Mouse (Mus musculus) spleen, adult 12 weeks (tissue): ENCODE results near the gene Mgat5.

Experiments used
- DNase-seq: peaks from one replicate; pipeline ENCODE4 v3.0.0; 2022; ENCODE audit warnings: low spot score

The Mgat5 gene

DNA sequence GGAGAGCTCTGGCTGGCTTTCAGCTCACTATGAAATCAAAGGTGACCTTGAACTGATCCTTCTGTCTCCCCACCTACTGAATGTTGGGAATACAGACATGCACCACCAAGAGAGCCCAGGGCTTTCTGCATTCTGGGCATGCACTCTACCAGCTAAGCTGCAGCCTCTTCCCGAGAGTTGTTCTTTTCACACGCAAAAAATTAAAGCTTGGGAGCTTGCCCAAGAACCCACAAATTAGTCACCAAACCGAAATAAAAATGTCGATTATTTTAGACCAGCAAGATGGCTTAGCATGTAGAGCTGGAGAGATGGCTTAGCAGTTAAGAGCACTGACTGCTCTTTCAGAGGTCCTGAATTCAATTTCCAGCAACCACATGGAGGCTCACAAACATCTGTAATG is 230.0 kb downstream of the Mgat5 start:
- no peak for DNase-seq

DNA sequence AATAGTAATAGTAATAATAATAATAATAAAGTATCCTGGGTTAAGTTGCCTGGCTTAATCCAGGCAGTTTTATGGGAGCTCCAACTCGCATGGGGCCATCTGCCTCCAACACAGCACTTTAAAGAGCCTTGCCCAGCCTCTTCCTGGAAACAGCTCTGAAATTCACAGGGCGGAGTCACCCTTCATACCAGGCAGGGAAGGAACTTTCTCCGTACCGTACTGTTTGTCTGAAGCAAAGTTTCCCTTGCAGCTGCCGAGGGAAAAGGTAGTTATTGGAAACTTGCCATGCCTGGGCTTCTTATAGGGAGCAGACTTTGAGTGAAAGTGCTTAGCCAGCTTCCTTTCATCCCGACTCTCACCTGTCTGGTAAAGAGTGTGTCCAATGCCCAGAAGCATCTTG is 232.3 kb downstream of the Mgat5 start:
- no peak for DNase-seq

DNA sequence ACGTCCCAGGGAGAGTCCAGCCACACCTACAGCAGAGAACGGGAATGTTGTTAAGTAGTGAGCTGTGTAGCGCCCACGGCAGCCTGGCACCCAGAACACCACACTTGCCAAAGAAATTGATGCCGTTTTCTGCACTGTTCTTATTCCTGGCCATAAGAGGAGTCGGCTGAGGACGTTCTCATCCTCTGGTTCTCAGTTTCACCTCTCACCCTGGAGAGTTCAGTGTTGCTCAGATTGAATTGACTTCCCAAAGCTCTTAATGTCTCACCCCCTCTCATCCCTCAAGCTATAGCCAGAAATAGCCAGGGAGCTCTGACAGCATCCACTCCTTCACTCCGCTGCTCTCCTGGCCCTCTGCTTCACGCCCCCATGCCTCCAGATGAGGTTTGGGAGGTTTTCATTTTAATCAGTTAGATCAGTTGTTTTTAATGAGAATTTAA is 234.7 kb downstream of the Mgat5 start:
- DNase-seq, result no peak

DNA sequence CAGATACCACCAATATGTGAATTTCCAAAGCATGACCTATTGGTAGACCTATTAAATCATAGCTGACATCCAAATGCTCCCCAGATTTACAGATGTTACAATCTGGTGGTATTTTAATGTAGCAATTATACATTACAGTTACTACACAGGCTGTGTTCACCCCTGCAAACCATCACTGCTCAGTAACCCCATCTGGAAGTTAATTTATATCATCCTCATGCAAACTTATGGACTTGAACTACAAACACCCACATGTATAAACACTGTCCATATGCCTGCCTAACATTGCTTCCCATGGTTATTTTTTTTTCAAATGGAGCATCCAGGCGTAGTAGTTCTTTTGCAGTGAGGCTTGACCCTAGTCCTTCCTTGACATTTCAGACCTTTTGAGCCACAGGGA is 236.2 kb downstream of the Mgat5 start:
- no peak for DNase-seq

DNA sequence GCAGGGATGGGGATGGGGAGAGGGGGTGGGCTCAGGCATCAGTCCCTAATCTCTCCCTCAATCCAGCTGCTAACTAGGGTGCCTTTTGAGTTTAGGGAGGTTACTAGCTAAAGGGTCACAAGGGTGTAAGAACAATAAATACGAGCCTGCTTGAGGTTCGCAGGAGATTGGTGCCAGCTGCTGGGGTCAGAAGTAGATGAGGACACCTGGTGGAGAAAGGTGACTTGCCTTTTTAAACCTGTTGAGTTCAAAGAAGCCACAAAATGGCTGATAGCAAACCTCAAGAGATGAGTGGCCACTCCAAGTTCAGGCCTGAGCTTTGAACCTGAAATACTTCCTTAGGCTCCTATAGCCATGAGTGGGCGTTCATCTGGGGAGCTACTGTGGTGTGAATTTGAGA is 236.9 kb downstream of the Mgat5 start:
- no peak for DNase-seq

DNA sequence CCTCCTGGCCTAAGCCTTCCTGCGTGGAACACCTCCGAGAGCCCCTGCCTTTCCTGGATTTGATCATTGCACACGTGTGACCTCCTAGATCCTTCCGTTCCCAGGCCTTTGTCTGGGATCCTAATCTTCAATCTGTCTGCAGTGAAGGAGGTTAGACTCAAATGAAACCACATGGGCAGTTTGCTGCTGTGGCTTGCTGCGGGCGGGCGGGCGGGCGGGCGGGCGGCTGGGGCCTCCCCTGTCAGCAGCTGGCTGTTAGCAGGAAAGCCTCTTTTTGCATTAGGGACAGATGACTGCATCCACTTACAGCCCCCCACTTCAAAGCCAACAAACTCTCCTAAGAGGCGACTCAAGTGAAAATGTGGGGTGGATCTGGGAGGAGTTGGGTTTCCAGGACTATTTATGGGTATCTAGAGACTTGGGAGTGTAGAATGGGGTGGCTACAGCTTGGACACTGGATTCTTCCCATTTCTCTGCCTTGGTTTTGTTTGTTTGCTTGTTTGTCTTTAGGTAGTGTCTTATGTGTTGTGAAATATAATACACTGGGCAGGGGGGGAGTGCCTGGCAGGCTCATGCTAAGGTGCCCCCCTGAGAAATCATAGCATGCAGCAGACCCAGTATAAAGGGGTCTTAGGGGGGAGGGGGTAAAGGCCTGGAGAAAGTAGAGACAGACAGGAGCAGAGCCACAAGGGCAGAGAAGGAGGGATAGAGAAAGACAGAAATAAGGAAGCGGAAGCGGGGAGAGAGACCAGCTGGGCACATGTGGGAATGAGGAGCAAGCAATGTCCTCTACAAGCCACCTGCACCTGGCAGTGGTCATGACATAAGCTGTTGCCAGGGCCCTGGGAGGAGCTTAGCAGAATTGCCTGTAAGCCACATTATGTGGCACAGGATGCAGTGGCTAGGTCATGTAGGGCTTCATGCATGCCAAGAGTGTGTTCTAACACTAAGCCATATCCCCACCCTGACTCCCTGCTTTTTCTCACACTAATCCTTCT is 238.4 kb downstream of the Mgat5 start:
- DNase-seq, result no peak

DNA sequence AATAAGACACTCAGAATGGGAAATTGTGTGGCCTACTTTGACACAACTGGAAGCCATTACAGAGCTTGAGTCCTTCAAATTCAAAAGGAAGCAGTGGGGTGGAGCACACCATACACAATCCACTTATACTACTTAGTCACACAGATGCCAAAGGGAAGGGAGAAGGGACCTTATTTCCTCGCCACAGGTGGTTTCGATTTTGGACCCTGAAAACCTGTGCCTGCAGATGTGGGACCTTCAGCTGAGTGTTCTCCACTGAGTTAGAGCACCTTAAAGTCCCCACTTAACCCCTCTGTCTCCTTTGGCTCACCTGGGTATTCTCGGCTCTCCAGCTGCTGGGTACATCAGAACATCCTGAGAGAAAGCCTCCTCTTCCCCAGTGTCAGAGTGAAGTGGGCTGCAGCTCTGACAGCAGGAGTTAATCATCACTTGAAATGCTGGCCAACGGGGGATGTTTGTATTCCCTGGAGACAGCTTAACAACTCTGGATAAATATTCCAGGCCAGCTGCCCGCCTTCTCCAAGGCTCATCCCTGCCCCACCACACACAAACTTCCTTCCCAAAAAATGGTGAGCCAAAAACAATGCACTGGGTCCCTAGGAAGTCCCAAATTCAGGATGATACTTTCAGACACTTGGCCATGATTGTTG is 240.1 kb downstream of the Mgat5 start:
- no peak for DNase-seq

DNA sequence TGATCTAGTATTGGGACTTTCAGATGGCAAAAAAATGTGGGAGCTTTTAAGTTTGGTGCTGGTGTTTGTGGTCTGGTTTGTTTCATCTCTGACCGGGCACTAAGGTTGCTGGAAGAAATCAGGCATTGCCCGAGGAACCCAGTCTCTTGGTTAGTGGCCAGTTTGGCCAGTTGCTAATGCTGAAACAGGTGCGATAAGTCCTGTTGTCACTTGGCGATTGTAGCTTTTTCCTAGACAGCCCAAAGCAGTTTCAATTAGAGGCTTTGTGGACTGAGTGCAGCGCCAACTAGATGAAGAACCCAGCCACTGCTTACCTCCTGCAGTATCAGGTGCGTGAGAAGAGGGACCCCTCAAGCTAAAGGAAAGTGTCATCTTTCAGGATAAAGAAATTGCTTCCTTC is 248.6 kb downstream of the Mgat5 start:
- DNase-seq, result no peak

DNA sequence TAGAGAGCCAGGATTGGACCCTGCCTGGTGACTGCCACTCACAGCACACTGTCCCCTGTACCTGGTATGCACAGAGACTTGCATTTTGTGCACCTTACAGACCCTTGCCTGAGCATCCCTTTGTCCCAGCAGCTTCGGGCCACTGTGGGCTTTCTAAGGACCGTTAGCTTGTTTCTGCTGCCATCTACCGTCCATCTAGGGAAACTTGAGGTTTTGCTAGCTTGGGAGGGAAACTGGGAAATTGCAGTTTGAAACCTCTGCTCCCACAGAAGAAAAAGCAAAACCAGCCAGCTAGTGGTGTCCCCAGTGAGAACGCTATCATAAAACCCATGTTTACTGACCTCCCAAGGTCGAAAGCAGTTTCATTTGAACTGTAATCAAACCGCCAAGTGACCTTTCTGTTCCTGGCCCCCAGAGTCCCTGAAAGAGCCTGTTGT is 254.2 kb downstream of the Mgat5 start:
- DNase-seq, result no peak

DNA sequence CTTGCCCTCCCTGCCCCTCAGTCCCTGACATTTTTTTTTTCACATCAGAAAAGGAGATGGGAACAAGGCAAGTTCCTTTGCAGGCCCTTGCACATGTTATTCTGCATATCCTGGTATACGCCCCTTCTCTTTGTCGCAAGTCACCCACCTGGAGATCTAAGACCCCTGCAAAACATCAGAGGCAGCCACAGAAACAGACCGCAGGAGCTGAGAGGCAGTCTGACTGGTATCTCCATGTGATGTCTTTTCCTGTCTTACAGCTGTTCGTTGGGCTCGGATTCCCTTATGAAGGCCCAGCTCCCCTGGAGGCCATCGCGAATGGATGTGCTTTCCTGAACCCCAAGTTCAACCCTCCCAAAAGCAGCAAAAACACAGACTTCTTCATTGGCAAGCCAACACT is 254.8 kb downstream of the Mgat5 start:
- no peak for DNase-seq

DNA sequence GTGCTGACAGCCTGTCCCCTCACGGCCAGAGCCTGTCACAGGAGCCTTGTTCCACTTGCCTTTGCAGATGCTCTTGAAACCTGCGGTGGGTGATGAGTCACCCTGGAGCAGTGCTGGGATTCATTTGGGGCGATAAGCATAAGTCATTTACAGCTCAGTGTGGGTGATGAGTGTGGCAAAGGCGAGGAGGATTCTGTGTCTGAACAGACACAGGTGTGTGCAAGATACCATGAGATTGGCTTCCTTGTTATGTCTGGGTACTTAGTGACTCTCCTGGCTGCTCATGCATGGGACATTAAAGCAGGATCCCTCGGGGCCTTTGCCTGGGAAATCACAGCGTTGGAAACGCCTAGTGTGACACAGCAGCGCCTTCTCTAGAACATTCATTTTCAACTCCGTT is 256.2 kb downstream of the Mgat5 start:
- DNase-seq, result no peak

DNA sequence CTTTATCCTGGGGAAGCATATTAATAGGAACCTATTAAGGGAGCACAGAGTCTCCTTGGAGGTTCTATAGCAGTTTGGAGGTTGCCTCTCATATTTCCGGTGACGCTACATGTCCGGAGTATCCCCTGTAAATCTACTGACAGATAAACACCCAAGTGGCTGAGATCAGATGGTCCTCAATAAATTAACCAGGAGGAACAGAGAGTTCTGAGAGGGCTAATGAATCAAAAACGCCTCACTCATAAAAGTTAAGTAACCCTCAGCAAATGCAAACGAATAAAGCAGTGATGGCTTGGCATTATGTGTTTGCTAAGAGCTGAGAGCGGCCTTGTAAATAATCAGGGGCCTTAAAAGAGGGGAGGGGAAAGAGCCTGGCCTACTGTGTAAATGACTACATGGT is 259.2 kb downstream of the Mgat5 start:
- DNase-seq, result no peak

DNA sequence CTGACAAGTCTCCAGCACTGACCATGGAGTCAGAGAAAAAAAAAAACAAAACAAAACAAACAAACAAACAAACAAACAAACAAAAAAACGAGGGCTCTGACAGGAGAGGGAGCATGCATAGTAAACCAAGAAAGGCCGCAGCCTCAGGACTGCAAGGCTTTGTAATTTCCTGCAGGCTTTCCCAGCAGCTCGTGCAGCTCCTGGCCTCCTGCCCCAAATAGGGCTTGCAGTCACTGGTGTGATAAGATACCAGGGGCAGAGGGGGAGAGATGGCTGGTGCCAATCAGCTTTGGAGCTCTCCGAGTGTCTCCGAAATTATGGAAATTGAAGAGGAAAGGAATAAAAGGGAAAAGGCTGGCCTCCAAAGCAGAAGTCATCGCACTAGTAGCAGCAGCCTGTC is 260.5 kb downstream of the Mgat5 start:
- no peak for DNase-seq

DNA sequence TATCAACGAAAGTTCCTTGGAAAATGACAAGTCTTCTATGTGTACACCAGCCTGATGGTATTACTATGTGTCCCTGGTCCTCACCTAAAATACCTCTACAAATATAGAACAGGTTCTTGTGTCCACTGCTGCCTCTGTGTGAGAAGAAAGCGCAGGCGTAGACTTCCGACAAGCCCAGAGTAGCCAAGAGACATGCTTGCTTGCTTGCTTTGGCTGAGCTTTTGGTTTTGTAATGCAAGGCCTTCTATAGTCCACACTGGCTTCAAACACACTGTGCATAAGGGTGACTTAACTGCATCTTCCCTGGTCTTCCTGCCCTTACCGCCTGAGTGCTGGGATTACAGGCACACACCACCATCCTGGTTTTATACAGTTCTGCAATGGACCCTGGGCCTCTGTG is 262.4 kb downstream of the Mgat5 start:
- DNase-seq, result no peak

DNA sequence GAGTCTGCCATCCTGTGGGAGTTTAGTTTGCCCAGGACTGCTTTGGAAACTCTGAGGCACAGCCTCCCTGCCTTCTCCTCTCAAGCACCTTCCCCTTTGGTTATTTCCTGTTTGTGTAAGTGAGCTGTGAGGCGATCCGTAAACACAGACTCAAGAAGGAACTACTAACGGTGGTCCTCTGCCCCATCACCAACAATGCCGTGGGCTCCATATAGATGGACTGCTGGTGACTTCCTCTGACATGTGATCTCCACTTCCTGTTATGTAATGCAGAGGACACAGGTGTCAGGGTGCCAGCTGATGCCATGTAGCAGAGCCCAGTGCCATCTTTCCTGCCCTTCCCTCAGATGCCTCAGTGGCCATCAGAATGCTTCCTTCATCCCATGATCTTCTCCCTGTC is 265.4 kb downstream of the Mgat5 start:
- DNase-seq, result no peak

DNA sequence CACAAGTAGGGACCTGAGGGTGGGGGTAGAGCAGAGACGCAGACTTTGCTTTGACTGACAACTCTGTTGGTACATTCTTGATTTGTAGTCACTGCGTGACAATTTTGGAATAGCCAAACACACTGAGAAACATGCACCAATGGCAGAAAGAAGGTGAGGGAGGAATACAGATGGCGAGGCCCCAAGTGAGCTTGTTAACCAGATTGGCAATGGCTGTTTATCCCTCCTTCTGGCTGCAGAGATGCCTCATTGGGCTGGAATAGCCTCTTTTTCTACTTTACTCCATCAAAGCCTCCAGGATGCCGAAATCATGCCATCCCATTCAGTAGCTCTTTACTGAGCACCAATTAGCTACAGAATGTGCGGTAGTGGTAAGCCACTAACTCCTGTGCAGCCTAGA is 270.9 kb downstream of the Mgat5 start:
- DNase-seq, result no peak

DNA sequence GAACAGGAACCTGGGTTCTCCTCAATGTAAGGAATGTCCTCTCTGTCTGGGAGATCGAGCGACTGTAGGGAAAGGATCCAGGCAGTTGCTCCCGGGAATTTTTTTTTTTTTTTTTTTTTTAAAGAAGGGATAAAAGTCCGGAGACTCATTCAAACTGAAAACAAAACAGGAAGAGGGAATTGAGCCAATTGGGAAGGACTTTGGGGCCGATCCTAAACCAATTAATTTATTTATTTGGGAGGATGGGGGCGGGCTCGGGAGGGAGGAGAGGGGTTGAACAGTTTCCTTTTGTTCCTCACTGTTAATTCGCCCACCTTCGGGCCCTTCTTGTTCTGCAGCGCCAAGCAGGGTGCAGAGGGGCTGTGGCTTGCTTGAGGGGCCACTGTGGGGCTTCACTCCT is 278.1 kb downstream of the Mgat5 start:
- DNase-seq, result no peak

DNA sequence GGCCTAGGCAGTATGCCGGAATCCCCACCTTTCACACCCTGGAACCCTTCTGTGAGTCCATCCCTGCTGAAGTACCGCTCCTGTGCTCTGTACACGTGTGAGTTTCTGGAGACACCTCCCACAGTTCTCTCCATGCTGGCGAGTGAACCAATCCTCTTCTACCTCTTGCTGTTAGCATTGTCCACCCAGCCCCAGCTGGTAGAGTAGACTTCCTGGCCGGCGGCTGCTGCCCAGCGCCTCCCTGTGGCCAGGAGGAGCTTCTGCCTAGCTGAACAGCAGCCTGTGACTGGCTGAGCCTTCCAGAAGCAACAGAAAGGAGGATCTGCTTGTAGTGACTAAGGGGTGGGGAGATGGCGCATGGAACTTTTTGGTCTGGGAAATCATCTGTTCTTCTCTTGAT is 279.4 kb downstream of the Mgat5 start:
- DNase-seq, result no peak

DNA sequence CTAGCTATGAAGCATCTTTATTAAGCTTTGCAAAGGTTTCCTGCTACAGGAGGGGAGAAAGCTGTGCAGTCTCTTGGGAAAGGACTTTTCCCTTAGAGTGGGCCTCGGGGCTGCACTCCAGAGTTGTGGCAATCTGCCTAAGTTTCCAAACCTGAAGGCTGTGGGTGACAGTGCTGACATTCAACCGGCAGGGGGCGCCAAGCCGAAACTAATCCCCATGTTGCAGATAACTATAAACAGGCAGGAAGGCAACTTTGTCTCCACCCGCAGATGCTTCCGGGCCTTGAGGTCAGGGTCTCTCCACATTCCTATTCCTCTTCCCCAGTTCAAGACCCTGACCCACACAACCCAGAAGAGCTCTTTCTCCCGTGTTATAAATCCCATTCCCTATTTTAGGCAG is 280.0 kb downstream of the Mgat5 start:
- DNase-seq, result peak; percentile 34

DNA sequence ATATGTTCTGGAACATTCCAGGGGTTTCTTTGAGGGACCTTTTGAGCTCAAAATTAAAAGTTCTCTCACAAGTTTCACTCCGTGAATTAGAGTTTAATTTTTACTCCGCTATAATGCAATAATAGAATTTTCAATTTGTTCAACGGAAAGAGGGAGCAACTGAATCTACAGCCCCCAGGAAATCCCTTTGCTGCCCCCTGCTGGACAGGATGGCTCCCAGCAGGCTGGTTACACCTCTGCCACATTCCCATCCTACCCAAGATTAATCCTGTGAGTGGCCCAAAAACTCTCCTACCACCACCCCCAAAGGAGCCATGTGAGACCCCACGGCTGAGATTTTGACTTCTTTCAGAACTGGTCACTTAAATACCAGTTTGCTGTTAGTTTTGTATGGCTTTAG is 282.3 kb downstream of the Mgat5 start:
- DNase-seq, result peak; percentile 23

DNA sequence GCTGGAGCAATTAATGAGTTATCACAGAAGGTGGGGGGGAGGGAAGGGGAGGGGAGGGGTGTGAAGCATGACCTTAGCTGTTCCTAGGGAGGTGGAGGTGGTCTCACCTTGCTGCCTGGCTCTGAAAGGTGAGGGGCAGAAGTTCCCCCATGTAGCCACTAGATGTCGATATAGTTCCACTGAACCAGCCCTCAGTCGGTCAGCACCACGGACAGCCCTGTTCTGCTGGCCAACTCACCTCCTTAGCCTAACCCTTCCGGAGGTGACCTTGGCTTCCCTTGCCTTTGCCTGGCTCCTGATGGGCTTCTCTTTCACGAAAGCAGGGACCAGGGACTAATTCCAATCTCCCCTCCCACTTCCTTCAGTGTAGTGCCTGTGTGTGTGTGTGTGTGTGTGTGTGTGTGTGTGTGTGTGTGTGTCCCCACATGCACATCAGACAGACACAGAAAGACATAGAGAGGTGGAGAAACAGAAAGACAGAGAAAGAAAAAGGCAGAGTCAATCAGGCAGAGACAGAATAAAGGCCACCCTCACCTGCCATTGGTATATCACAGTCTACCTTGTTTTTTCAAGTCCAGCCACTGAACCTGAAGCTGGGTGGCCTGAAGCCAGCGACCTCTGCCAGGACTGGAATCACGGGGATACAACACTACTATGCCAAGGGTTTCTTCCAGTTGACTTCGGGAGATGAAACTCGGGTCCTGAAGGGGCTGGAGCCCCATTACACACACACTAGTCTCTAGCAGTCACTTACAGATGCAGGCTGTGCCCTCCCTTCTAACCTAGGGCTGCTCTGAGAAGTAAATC is 292.1 kb downstream of the Mgat5 start:
- no peak for DNase-seq

DNA sequence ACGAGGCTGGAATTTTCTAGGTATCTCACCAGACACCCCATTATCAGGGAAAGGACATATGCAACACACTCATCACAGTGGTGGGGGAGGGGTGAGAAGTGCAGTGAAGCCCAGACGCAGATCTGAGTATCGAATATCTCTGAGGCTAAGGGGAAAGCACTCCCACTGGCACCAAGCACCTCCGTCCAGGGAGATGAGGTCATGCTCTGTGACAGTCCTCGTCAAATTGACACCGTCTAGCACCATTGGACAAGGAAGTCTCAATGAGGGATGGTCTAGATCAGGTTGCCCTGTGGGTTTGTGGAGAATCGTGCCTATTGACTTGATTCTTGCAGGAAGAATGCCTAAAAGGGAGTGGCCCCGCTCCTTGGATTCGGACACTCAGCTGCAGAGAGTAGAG is 293.9 kb downstream of the Mgat5 start:
- no peak for DNase-seq

DNA sequence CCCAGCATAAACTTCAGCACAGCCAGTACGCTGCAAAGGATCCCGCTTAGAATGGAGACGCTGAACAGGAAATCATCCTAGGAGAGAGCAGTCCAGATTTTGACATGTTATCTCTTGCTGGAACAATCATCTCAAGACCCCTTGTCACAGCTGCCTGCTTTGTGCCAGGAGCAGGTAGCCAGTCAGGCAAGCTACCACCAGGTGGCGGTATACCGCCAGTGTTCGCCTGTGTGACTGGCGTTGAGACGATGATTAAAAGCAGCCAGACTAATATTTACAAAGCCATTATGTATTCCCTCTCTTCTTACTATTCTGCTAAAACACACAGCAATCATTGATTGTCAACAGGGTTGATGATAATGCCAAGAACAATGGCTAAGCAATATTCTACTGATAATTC is 295.4 kb downstream of the Mgat5 start:
- DNase-seq, result peak; percentile 60
